Mouse (Mus musculus): ENCODE measurements around the gene Mb.

Gene Mb

DNA sequence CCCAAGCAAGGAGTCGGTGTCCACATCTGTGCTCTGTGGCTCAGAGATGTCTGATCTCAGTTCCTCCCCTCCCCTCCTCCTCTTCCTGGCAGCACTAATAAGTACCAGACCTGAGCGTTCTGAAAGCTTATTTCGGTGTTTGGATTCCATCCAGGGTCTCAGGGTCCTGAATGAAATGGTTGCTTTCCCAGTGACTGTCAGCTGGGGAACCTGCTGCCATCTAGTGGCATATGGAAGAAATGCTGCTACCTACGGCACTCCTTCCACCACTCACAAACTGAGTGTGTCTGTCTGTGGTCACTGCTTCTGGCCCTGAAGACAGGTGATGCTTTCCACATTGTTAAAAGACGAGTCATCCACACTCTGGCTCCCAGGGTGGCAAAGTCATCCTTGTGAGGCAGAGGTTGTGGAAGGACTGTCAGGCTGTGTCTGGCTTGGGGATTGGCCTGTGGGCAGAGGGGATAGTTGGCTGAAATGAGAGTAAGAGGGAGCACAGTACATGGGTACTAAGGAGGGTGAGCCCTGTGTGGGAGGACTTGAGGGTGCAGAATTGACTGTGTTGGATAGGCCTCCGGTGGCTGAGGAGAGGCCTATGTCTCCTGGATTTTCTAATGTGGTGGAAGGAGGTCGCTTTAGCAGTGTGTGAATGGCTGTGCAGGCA is 21.0 kb downstream of the Mb start:
- peak; percentile 65 to 85 for DNase-seq (ENCODE audit: inconsistent age in 2 of 2, low spot score in 1 of 2)

GRCm38 (mm10) chr15:77027675-77028074 is 22.8 kb downstream of the Mb start:
- no peak for DNase-seq (ENCODE audit: inconsistent age in 2 of 2, low spot score in 1 of 2)

- DNase-seq (ENCODE audit: inconsistent age in 2 of 2, low spot score in 1 of 2): peak; percentile 51 to 67
These were observed 23.4 kb downstream of the Mb start for GRCm38 (mm10) chr15:77027117-77027516.

GRCm38 (mm10) chr15:77025884-77026583 is 24.4 kb downstream of the Mb start:
- no peak for DNase-seq (ENCODE audit: inconsistent age in 2 of 2, low spot score in 1 of 2)

GRCm38 (mm10) chr15:77022401-77022957 is 28.0 kb downstream of the Mb start:
- DNase-seq (ENCODE audit: inconsistent age in 2 of 2, low spot score in 1 of 2): no peak

GRCm38 (mm10) chr15:77021851-77022250 is 28.6 kb downstream of the Mb start:
- DNase-seq (ENCODE audit: inconsistent age in 2 of 2, low spot score in 1 of 2): no peak

- no peak for DNase-seq (ENCODE audit: inconsistent age in 2 of 2, low spot score in 1 of 2)
These were observed 29.4 kb downstream of the Mb start for GRCm38 (mm10) chr15:77021056-77021455.

GRCm38 (mm10) chr15:77020136-77020535 is 30.3 kb downstream of the Mb start:
- DNase-seq (ENCODE audit: inconsistent age in 2 of 2, low spot score in 1 of 2): no peak

GRCm38 (mm10) chr15:77019533-77019932 is 30.9 kb downstream of the Mb start:
- no peak for DNase-seq (ENCODE audit: inconsistent age in 2 of 2, low spot score in 1 of 2)

- DNase-seq (ENCODE audit: inconsistent age in 2 of 2, low spot score in 1 of 2): peak in 1 of 2 experiments; percentile 64
These were observed 31.6 kb downstream of the Mb start for GRCm38 (mm10) chr15:77018740-77019340.

DNA sequence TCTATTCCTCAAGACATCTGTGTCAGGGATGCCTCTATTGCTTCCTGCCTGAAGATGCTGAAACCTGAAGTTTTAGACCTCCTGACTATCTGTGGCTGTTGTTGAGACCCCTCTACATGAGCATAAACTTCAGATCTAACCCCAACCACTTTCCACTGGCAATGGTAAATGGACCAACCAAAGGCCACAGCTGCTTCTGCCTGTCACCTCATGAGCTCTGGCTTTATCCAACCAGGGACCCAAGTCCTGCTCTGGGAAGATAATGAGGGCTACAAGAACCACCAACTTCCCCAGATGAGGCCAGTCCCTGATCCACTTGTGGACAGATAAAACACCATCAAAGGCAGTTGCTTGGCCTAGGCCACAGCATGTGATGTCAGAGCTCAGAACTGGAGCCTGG is 32.6 kb downstream of the Mb start:
- DNase-seq (ENCODE audit: inconsistent age in 2 of 2, low spot score in 1 of 2): no peak

- DNase-seq (ENCODE audit: inconsistent age in 2 of 2, low spot score in 1 of 2): no peak
These were observed 34.0 kb downstream of the Mb start for GRCm38 (mm10) chr15:77016509-77016908.

- no peak for DNase-seq (ENCODE audit: inconsistent age in 2 of 2, low spot score in 1 of 2)
These were observed 35.5 kb downstream of the Mb start for GRCm38 (mm10) chr15:77014985-77015384.

DNA sequence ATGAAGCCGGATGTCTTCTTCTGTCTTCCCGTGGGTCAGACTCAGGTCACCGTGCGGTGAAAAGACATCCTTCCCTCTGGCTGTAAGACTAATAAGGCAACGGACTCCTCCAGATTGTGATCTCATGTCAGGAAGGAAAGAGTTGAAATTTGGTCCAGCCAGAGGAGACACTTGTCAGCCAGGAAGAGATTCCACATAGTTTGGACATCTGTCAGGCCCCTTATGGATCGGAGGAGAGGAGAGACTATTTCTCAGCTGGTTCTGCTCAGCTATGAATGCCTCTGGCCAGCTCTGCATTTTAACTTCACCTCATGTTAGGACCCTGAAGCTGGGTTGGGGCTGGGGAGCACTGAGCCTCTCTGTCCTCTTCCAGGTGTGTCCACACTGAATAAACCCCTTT is 36.0 kb downstream of the Mb start:
- DNase-seq (ENCODE audit: inconsistent age in 2 of 2, low spot score in 1 of 2): no peak

DNA sequence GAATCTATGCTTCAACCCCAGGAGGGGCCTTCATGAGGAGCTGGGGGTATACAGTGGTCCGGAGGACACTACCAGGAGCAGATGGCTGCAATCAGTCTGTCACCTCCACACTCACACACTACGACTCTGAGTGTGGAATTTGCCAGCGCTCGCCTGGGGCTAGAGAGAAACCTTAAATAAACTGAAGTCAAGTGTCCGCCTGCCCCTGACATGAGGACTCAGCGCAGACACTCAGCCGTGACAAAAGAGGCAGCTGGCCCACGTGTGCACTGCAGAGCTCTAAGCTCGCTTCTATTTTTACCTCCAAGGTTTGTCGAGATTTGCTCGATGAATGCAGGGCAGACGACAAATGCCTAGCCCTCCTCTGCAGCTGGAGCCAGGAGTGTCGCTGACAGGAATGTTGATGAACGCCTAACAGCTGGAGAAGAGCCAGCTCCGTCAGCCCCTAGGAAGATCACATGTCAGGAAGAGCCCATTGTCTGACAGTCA is 36.7 kb downstream of the Mb start:
- DNase-seq (ENCODE audit: inconsistent age in 2 of 2, low spot score in 1 of 2): peak; percentile 49 to 75

GRCm38 (mm10) chr15:77008851-77009250 is 41.6 kb downstream of the Mb start:
- DNase-seq (ENCODE audit: inconsistent age in 2 of 2, low spot score in 1 of 2): peak in 1 of 2 experiments; percentile 54

DNA sequence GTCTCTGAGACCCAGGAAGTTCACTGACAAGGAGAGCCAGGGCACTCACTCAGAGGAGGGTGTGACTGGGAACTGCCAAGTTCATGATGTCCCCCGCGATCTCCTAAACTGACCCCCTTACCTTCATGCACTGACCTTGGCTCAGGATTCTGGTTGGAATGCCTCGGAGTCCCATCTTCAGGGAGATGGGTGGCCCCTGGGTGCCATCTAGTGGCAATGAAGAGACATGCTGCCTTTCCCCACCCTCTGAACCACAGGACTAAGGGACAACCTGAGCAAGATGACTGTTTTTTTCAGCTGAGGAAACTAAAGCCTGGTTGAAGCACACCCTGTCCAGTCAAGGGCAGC is 46.6 kb downstream of the Mb start:
- DNase-seq (ENCODE audit: inconsistent age in 2 of 2, low spot score in 1 of 2): peak; percentile 66 to 87

DNA sequence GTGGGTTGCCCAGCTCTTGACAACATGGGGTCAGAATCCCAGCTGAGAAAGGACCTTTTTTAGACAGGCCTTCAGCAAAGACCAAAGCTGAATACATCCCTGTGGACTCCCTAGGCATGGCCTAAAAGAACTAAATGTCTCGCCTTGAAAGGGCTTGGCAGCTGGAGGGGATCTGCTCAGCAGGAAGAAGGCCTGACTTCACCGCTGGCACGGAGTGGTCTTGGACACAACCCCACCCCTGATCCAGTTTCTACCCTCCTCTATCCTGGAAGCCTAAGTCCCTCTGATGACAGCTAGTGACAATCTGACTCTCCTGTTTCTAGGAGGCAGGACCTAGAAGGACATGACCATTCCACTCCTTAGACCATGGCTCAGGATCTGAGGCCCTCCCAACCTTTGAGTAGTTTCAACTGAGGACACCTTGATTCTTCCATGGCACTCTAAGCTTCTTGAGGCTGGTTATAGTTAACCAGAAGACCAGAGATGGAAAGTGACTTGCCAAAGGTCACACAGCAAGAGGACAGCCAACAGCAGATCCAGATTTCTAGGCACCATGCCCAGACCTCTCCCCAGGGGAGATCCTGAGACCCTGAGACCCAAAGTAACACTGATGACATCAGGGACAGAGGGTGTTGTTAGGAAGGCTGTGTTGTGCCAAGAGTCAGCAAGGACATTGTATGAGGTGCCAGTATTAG is 47.1 kb downstream of the Mb start:
- DNase-seq (ENCODE audit: inconsistent age in 2 of 2, low spot score in 1 of 2): no peak

- peak; percentile 54 to 55 for DNase-seq (ENCODE audit: inconsistent age in 2 of 2, low spot score in 1 of 2)
These were observed 51.4 kb downstream of the Mb start for GRCm38 (mm10) chr15:76998878-76999588.

DNA sequence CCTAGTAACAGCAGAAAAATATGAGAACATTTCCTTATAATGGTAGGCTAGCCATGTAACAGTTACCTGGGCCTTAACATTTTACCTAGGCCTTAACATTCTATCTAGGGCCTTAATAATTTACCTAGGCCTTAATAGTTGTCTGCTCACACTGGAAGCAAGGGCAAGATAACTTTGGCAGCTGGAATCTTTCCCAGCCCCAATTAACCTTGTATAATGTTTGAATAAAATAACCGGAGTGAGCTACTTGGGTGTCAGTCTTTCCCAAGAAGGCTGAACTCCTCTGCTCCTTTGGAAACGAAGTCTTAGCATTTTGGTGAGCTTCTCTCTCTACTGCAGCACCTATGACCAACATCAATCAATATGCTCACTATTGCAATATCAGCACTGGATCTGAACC is 52.4 kb downstream of the Mb start:
- no peak for DNase-seq (ENCODE audit: inconsistent age in 2 of 2, low spot score in 1 of 2)

GRCm38 (mm10) chr15:76994413-76994812 is 56.1 kb downstream of the Mb start:
- no peak for DNase-seq (ENCODE audit: inconsistent age in 2 of 2, low spot score in 1 of 2)

Data from adrenal gland, adult (tissue).